Mouse (Mus musculus) liver, adult 2 months (tissue): ENCODE results near the gene 1700022I11Rik.

ENCODE experiments used
- CTCF ChIP-seq: fragments of 200-500 bp; IDR thresholded peaks from 2 replicates; pipeline ENCODE4 v1.5.1; 2011; ENCODE audit warnings: low read depth, low read length, control low read depth
- POLR2A ChIP-seq: fragments of 200-500 bp; IDR thresholded peaks from 2 replicates; pipeline ENCODE4 v1.6.1; 2011; ENCODE audit warnings: low read length, control low read depth; ENCODE audit not compliant: insufficient read depth; ENCODE audit errors: extremely low read depth

- TF ChIP-seq POLR2A (no peak), CTCF (no peak)
Observed at GRCm38 (mm10) chr4:43020876-43021275, 51.5 kb downstream of the 1700022I11Rik start.
